Mouse (Mus musculus): ENCODE results near the gene Tnrc6b.

DNA sequence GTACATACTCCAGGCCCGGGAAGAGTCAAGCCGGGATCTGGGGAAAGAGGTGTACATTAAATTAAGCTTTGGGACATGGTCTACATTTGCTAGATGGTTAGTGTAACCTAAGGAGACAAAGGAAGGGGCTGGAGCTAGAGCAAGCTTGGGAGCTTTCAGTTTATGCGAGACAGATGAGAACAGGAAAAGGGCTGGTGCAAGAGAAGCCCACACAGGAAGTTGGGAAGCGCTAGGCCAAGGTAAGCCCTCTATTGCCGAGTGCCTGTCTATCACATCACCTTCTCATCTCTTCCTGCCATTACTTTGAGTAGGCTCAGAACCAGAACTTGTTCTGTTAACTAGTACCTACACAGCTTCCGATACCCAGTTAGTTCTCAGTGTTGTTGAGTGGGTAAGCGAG lies 103.7 kb downstream of the Tnrc6b start:
- TF ChIP-seq MAX (IDR thresholded peaks at IDR 0.05; ENCODE audit: low read depth) (no peak), MYOG (IDR thresholded peaks at IDR 0.05; ENCODE audit: control insufficient read depth in 1 of 3, insufficient read depth in 1 of 3, insufficient read length in 2 of 3, low read depth in 2 of 3) (no peak), POLR2A (IDR thresholded peaks at IDR 0.05; ENCODE audit: insufficient read length, low read depth) (no peak), USF1 (IDR thresholded peaks at IDR 0.05; ENCODE audit: low read depth) (no peak), MYOD1 (IDR thresholded peaks at IDR 0.05; ENCODE audit: control insufficient read depth in 1 of 3, insufficient read length in 2 of 3, low read depth in 2 of 3) (no peak), E2F4 (IDR thresholded peaks at IDR 0.05; ENCODE audit: insufficient read depth) (no peak), CEBPB (IDR thresholded peaks at IDR 0.05; ENCODE audit: insufficient read depth, poor library complexity, severe bottlenecking) (no peak), POLR2AphosphoS2 (IDR thresholded peaks at IDR 0.05; ENCODE audit: insufficient read length, low read depth) (no peak), REST (IDR thresholded peaks at IDR 0.05; ENCODE audit: insufficient read depth, insufficient read length) (no peak), TCF12 (IDR thresholded peaks at IDR 0.05; ENCODE audit: insufficient read depth, poor library complexity, severe bottlenecking) (no peak), SRF (IDR thresholded peaks at IDR 0.05; ENCODE audit: control insufficient read depth, insufficient read length, low read depth) (no peak)
